Mouse (Mus musculus) neural tube, embryonic 10.5 days (tissue): ENCODE results near the gene Gak.
"Not testable (repeated sequence)": the region's sequence is repeated elsewhere in the genome, so short reads cannot be mapped to it uniquely, and the experiment has no call there.

Source experiments
- DNase-seq: peaks from one replicate; pipeline ENCODE4 v3.0.0-alpha.2; 2017; ENCODE audit warnings: low spot score; ENCODE audit errors: extremely low spot score

Gak gene

GRCm38 (mm10) chr5:108655891-108656650 lies 26.5 kb upstream of the Gak start:
- DNase-seq: no peak

GRCm38 (mm10) chr5:108655381-108655780 lies 25.8 kb upstream of the Gak start:
- DNase-seq: no peak

GRCm38 (mm10) chr5:108654444-108654990 lies 25.0 kb upstream of the Gak start:
- no peak for DNase-seq

GRCm38 (mm10) chr5:108653341-108653740 lies 23.8 kb upstream of the Gak start:
- no peak for DNase-seq

GRCm38 (mm10) chr5:108651823-108652222 lies 22.3 kb upstream of the Gak start:
- DNase-seq: no peak

- DNase-seq: no peak
Observed at GRCm38 (mm10) chr5:108651136-108651720, 21.7 kb upstream of the Gak start.

GRCm38 (mm10) chr5:108650341-108650740 lies 20.8 kb upstream of the Gak start:
- no peak for DNase-seq

GRCm38 (mm10) chr5:108648937-108649576 lies 19.5 kb upstream of the Gak start:
- no peak for DNase-seq

GRCm38 (mm10) chr5:108647820-108648465 lies 18.4 kb upstream of the Gak start:
- DNase-seq: no peak

GRCm38 (mm10) chr5:108647311-108647710 lies 17.8 kb upstream of the Gak start:
- no peak for DNase-seq

- DNase-seq: no peak
Observed at GRCm38 (mm10) chr5:108646343-108646660, 16.7 kb upstream of the Gak start.

GRCm38 (mm10) chr5:108645651-108646342 lies 16.2 kb upstream of the Gak start:
- DNase-seq: no peak

- DNase-seq: no peak
Observed at GRCm38 (mm10) chr5:108643674-108644073, 14.1 kb upstream of the Gak start.

GRCm38 (mm10) chr5:108636172-108636571 lies 6.6 kb upstream of the Gak start:
- DNase-seq: no peak

GRCm38 (mm10) chr5:108634088-108634487 lies 4.5 kb upstream of the Gak start:
- not testable (repeated sequence) for DNase-seq

GRCm38 (mm10) chr5:108633676-108634075 lies 4.1 kb upstream of the Gak start:
- DNase-seq: no peak

- no peak for DNase-seq
Observed at GRCm38 (mm10) chr5:108628891-108629633, 493 bp downstream of the Gak start.

- no peak for DNase-seq
Observed at GRCm38 (mm10) chr5:108626050-108626660, 3.4 kb downstream of the Gak start.

GRCm38 (mm10) chr5:108621870-108622269 lies 7.7 kb downstream of the Gak start:
- no peak for DNase-seq

- DNase-seq: no peak
Observed at GRCm38 (mm10) chr5:108610426-108610825, 19.1 kb downstream of the Gak start.
